Mouse (Mus musculus) left cerebral cortex, postnatal 25 days (tissue): Measurements from ENCODE around the gene Itga2b. TPM values are rescaled to one million over a fixed set of nuclear protein-coding genes. Genes with fewer than 3 reads are reported as not detected.

Experiments
- DNase-seq, 2 experiments: peaks; one replicate each; pipeline ENCODE4 v3.0.0; 2022; ENCODE audit warnings: low spot score in 2 of 2, mixed read lengths in 1 of 2
- intact Hi-C: fragments of 180-260 bp; cut with DNase I; formaldehyde crosslinking; loops from one replicate; pipeline ENCODE4 v1.15.1; 2025
- microRNA-seq, 2 experiments: library from miRNA; unstranded; fragments of <30 nt; microRNA quantifications; one replicate each; pipeline ENCODE4 v1.2.0; 2022
- total RNA-seq, 2 experiments: library from RNA; stranded (reverse); gene quantifications; 2 replicates each; pipeline ENCODE4 v1.2.3; 2021

The Itga2b gene
- total RNA-seq, 2 experiments from 2014 or later: 2.2 to 3.5 TPM

DNA sequence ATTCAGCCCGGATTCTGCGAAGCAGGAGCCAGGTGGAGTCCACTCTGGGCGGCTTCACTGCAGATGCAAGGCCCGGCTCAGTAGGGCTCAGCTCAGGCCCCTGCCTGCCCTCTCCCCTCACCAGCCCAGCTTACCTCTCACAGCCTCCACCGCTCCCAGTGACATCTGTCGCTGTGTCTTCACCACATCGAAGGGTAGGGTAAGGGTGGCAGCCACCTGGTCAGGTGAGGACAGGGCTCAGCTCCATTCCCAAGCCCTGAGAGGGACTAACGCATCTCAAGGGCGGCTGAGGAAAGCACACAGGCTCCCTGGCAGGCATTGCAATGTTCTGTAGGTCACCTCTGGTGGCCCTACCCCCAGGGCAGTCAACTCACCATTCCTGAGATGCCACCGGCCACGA, 66.3 kb downstream of the Itga2b start:
- no peak for DNase-seq
- intact Hi-C loops: no loop called here

Small RNAs within 50 kb of the gene (microRNA-seq; reads per million reads assigned to microRNA genes)
- 0 reads per million in 2 experiments for gene Mir6930

Other genes with a start within 250 kb of the Itga2b start
- gene Hdac5, start 240.0 kb downstream of the Itga2b start, total RNA-seq: 100 to 1,000 TPM; 243 to 261 TPM
- 1 to 10 TPM in 1 of 2 experiments, under 1 TPM in 1; 0.94 to 1.1 TPM for gene BC030867, start 221.2 kb downstream of the Itga2b start, total RNA-seq
- gene Asb16, start 201.4 kb downstream of the Itga2b start, total RNA-seq: 1 to 10 TPM; 1.2 TPM
- gene Tmub2, start 185.2 kb downstream of the Itga2b start, total RNA-seq: 10 to 100 TPM; 67.8 to 71.4 TPM
- gene Atxn7l3, start 173.5 kb downstream of the Itga2b start, total RNA-seq: 100 to 1,000 TPM; 231 to 242 TPM
- gene Ubtf, start 150.4 kb downstream of the Itga2b start, total RNA-seq: 100 to 1,000 TPM; 123 to 127 TPM
- gene Slc4a1, start 103.9 kb downstream of the Itga2b start, total RNA-seq: under 1 TPM; 0.62 to 0.73 TPM
- gene Rundc3a, start 76.7 kb downstream of the Itga2b start, total RNA-seq: 100 to 1,000 TPM; 441 to 469 TPM
- 10 to 100 TPM; 58.8 to 64.8 TPM for gene Slc25a39, start 62.2 kb downstream of the Itga2b start, total RNA-seq
- gene Grn, start 39.8 kb downstream of the Itga2b start, total RNA-seq: 10 to 100 TPM; 58.3 to 71.3 TPM
- 100 to 1,000 TPM; 108 to 120 TPM for gene Fam171a2, start 22.4 kb downstream of the Itga2b start, total RNA-seq
- gene Gpatch8, start 86.3 kb upstream of the Itga2b start, total RNA-seq: 10 to 100 TPM; 46.6 to 55.7 TPM
- gene Gm11627, start 109.3 kb upstream of the Itga2b start, total RNA-seq: 1 to 10 TPM; 3.8 to 6.0 TPM
- 10 to 100 TPM in 1 of 2 experiments, 1 to 10 TPM in 1; 9.3 to 11.3 TPM for gene Fzd2, start 134.3 kb upstream of the Itga2b start, total RNA-seq
- gene Meioc, start 193.6 kb upstream of the Itga2b start, total RNA-seq: not detected
- 10 to 100 TPM; 28.2 to 30.3 TPM for gene Ccdc43, start 227.7 kb upstream of the Itga2b start, total RNA-seq